Mouse (Mus musculus) lung, postnatal 10 days (tissue): ENCODE data around the gene Rpl23.
A peak's percentile ranks its signal among the peaks of the same experiment; 100 is the strongest.
"Not testable (repeated sequence)": the region's sequence is repeated elsewhere in the genome, so short reads cannot be mapped to it uniquely, and the experiment has no call there.

Experiments used
- DNase-seq: peaks from one replicate; pipeline ENCODE4 v3.0.0; 2021

Gene Rpl23

DNA sequence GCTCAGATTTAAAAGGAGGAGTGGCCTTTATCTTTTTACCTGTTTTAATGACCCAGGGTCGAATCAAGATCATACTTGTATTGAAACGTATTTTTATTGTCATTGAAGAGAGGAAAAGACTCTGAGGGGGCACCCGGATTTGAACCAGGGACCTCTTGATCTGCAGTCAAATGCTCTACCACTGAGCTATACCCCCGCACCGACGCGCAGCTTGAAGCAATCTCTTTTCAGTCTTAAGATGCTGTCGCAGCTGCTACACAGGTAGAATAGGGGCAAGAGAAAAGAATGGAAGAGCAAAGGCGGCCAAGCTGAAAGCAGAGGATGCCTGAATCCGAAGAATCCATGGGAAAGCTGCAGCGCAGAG is 16.5 kb upstream of the Rpl23 start, which contains the start of gene Lasp1:
Lasp1 (plus strand) TSS at position 219 of the 364 bp plus-strand sequence.
- peak; percentile 89 for DNase-seq

DNA sequence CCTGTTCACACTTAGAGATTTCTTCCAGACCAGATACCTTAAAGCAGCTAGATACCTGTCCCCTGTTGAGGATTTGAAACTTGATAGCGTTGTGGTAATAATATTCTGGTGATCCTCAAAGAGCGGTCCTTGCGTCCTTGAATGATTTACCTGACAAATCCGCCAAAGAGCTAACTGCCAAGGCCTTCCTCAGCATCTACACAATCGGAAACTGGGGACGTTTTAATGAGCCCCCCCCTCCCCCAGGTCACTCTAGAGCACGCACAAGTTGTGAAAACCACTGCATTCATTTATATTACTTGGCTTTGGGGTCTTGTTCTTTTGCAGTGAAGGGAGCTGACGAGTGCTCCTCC is 15.8 kb upstream of the Rpl23 start:
- no peak for DNase-seq

- DNase-seq, result no peak
Measured at GRCm38 (mm10) chr11:97797369-97798082, 15.3 kb upstream of the Rpl23 start.

GRCm38 (mm10) chr11:97796910-97797309 is 14.7 kb upstream of the Rpl23 start:
- peak; percentile 80 for DNase-seq

GRCm38 (mm10) chr11:97793165-97793564 is 10.9 kb upstream of the Rpl23 start:
- peak; percentile 76 for DNase-seq

DNA sequence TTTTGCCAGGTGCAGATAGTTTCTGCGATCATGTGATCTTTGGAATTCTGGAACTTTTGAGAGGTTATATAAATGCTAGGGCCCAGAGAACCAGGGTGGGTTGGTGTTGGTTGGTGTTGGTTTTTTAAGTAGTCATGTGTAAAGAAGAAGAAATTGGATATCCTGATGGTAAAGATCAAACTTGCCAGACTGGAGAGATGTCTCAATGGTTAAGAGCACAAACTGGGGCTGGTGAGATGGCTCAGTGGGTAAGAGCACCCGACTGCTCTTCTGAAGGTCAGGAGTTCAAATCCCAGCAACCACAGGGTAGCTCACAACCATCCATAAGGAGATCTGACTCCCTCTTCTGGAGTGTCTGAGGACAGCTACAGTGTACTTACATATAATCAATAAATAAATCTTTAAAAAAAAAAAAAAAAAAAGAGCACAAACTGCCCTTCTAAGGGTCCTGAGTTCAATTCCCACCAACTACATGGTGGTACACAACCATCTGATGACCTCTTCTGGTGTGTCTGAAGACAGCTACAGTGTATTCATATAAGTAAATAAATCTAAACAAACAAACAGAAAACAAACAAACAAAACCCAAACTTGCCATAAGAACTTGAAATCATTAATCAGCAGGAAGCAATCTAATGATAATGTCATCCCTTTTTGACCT is 8.7 kb upstream of the Rpl23 start:
- not testable (repeated sequence) for DNase-seq

DNA sequence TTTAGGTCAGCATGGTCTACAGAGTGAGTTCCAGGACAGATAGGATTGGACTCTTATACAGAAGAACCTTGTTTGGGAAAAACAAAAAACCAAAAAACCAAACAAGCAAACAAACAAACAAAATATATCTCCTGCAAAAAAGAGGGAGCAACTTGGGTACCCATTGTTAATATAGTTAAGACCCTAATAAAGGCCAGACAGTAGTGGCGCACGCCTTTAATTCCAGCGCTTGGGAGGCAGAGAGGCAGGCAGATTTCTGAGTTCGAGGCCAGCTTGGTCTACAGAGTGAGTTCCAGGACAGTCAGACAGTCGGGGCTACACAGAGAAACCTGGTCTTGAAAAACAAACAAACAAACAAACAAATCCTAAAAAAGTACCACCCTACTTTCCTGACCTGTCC is 7.5 kb upstream of the Rpl23 start:
- DNase-seq, result no peak

DNA sequence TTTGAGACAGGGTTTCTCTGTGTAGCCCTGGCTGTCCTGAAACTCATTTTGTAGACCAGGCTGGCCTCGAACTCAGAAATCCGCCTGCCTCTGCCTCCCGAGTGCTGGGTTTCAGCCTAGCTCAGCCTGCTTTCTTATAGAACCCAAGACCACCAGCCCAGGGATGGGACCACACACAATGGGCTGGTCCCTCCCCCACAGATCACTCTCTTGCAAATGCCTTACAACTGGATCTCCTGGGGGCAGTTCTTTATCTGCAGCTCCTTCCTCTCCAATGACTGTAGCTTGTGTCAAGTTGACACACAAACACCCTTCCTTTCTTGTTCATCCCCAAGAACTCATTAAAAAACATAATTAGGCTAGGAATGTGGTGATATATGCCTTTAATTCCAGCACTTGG is 5.7 kb upstream of the Rpl23 start:
- DNase-seq, result no peak

DNA sequence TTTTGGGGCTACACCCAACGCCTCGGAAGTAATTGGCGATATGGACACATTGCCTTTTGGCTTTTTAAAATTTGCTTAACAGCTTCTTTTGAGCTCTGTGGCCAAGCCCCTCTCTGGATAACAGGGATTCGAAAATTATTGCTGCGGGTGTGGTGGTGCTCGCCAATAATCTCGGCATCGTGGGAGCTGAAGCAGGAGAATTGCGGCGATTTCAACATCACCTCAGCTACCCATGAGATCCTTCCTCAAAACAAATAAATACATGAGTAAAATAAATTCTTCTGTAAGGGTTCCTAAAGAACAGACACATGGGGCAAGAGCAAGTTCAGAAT is 293 bp upstream of the Rpl23 start:
- no peak for DNase-seq

DNA sequence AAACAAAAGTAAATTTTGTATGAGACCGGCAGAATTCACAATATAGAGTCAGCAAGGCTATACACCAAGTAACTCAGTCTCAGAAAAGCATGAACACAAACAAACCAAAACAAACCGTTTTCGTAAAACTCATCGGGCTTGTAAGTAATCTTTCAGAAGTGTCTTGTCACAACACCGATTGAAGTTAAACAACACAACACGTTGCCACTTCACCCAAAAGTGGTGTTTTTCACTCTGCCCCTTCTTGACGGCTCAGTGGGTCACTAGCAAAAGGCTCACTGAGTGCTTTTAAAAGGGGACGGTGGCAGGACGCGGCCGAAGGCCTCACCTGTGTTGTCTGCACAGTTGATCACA is 782 bp downstream of the Rpl23 start:
- no peak for DNase-seq

DNA sequence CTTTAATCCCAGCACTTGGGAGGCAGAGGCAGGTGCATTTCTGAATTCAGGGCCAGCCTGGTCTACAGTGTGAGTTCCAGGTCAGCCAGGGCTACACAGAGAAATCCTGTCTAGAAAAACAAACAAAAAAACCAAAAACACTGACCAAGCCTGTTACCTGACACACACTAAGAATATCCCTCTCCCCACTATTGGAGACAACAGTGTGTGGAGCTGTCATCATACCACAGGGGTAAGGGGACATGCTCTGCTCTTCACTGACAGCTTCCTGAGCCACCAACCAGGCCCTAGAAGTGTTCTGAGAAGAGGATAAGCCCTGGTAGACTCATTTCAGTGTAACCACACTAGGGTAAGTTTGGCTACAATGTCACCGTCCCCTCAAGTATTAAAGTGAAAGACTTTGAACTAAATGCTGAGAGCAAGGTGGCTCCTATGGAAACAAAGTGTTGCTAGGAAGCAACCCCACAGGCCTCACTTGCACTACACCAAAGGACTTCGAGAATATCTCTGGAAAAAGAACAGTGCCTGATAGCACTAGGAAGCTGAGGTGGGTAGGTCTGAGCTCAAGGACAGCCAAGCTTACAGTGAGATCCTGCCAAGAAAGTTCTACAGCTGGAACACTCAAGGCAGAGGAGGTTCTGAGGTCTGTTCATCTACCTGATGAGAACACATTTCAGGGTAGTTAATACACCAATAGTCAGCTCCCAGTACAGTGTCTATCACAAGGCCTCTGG is 2.1 kb downstream of the Rpl23 start:
- no peak for DNase-seq

DNA sequence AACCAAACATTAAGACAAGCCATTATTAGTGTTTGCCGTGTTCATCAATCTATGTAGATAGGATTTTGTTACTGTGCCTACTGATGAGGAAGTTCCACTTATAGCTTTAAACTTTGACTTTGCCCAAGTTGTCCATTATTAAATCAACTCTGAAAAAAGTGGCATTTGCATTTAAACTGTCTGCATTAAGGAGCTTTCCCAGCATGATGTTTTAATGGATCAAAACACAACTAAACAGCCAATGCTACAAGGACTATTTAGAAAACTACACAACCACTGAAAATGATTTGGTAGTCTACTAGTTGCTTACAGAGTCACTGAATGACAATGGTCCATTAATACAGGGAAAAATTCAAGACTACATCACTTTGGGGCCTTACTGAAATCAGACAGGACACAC is 3.3 kb downstream of the Rpl23 start:
- DNase-seq, result no peak

- DNase-seq, result peak; percentile 46
Measured at GRCm38 (mm10) chr11:97777129-97777529, 5.1 kb downstream of the Rpl23 start.

- no peak for DNase-seq
Measured at GRCm38 (mm10) chr11:97776497-97777128, 5.6 kb downstream of the Rpl23 start.

- DNase-seq, result no peak
Measured at GRCm38 (mm10) chr11:97775808-97776496, 6.3 kb downstream of the Rpl23 start, which contains the start of gene 1700001P01Rik. Gene 1700001P01Rik, minus strand, starts transcription at chr11:97775918.

GRCm38 (mm10) chr11:97775186-97775585 is 7.1 kb downstream of the Rpl23 start:
- no peak for DNase-seq

DNA sequence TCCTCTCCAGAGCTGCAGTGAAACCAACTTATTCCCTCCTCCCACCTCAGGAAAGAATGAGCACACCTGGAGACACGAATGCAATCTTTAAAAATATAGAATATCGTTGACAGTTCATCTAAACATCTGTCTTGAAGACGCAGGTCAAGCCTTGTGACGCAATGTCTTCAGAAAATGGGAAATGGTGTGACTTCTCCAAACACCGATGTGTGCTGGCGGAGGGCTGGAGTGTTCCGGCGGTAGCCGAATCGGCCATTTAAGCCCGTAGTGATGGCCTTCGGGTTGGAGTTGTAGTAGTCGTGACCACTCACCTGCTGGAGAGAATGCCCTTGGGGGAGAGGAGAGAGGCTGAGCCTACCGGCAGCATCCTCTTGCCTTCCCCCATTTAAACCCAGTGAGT is 10.8 kb downstream of the Rpl23 start:
- DNase-seq, result no peak

GRCm38 (mm10) chr11:97769704-97770103 is 12.5 kb downstream of the Rpl23 start:
- DNase-seq, result no peak

GRCm38 (mm10) chr11:97766154-97766881 is 15.9 kb downstream of the Rpl23 start, which contains the start of gene Cwc25:
Gene Cwc25, minus strand, starts transcription at chr11:97766556.
- peak; percentile 98 for DNase-seq

GRCm38 (mm10) chr11:97761638-97762037 is 20.6 kb downstream of the Rpl23 start:
- no peak for DNase-seq

- DNase-seq, result no peak
Measured at GRCm38 (mm10) chr11:97758942-97759341, 23.3 kb downstream of the Rpl23 start.

DNA sequence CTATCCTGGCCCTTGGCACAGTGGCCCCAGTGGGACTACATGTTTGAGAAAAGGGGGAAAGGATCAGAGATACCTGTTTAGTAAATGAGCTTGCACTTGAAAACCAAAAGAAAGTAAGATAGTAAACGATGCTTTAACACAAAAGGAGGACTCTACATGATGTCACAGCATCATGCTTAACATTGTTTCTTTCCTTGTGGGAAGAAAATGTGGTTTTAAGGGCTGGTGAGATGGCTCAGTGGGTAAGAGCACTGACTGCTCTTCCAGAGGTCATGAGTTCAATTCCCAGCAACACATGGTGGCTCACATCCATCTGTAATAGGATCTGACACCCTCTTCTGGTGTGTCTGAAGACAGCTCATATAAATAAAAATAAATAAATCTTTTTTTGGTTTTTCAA is 24.1 kb downstream of the Rpl23 start:
- DNase-seq, result no peak
